Mouse (Mus musculus): ENCODE measurements around the gene Arl4a. TPM values are rescaled to one million over a fixed set of nuclear protein-coding genes. Genes with fewer than 3 reads are reported as not detected.
A peak's percentile ranks its signal among the peaks of the same experiment; 100 is the strongest.

Arl4a gene
- polyA plus RNA-seq, 1 experiment from 2014 or later, result 88.1 TPM

DNA sequence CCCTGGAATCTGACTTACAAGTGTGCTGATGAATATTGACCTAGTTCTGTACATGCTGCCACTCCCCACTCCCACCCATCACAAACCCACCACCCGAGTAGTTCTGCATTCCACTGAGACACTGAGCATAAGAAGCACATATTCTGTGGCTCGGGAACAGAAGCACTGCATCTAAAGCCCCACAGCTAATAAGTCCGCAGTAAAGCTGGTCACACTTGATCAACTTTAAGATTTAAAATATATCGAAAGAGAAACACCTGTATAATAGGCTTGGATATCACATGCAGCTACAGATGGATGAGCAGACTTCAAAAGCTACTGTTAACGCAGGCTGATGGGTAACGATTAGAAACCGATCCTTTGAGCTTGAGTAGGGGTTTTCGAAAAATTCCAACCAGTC lies 78.7 kb downstream of the Arl4a start:
- Histone ChIP-seq H3K9ac (ENCODE audit: low read depth, low read length) (no peak overlapping the region), H3K9me3 (ENCODE audit: control insufficient read depth, low read length) (no peaks in the 10 kb centered on the region), H3K4me2 (replicated peaks; ENCODE audit: low read depth, low read length) (no peak overlapping the region), H3K4me1 (replicated peaks; ENCODE audit: control insufficient read depth, insufficient read depth, low read length) (no peaks in the 10 kb centered on the region), H3K27me3 (ENCODE audit: control insufficient read depth, insufficient read depth, low read length) (no peaks in the 10 kb centered on the region), H3K27ac (ENCODE audit: low read depth, low read length) (no peak overlapping the region), H3K4me3 (ENCODE audit: low read depth, low read length) (no peak overlapping the region), H3K36me3 (ENCODE audit: control insufficient read depth, insufficient read depth, low read length) (no peaks in the 10 kb centered on the region)
- DNase-seq (ENCODE audit: low spot score), result no peak
- ATAC-seq (ENCODE audit: low FRiP score), result no peak
- 88% methylated on average over 8 of the region's 8 CpGs for WGBS

DNA sequence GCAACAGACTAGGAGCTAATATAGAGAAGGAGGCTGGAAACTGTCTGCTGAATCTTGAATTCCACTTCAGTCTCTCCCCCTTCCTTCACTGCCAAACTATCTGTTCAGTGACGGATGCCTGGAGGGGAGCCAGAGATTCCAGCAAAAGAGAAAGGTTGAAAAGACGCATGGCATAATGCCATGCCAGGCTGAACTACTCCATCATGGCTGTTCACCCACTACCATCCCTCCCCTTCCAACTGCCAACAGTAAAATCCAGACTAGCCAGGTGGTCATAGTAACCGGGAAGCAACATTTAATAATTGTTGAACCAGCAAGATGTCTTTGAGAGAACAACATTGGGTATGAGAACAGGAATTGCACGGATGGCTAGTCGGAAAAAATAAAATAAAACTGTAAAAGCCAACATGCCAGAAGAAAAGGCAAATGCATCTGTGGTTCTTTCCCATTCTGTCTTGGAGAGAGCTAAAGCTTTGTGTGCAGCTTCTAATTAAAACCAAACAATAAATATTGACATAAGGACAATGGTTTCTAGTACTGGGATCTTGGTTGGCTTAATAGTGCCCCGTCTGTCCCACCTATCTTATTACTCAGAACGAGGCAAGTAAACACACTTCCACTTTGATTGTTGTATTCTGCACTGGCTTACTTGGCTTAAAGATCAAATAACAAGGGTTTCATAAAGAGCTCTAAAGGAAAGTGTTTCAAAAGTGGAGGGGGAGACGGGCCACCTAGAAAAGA lies 79.7 kb downstream of the Arl4a start:
- no peak overlapping the region for H3K9ac ChIP-seq (ENCODE audit: low read depth, low read length)
- WGBS, result 70% methylated on average over 8 of the region's 8 CpGs
- no peaks in the 10 kb centered on the region for H3K9me3 ChIP-seq (ENCODE audit: control insufficient read depth, low read length)
- H3K27me3 ChIP-seq (ENCODE audit: control insufficient read depth, insufficient read depth, low read length), result no peaks in the 10 kb centered on the region
- no peak overlapping the region for H3K27ac ChIP-seq (ENCODE audit: low read depth, low read length)
- no peak overlapping the region for H3K4me2 ChIP-seq (replicated peaks; ENCODE audit: low read depth, low read length)
- H3K36me3 ChIP-seq (ENCODE audit: control insufficient read depth, insufficient read depth, low read length), result no peaks in the 10 kb centered on the region
- DNase-seq (ENCODE audit: low spot score), result no peak
- no peaks in the 10 kb centered on the region for H3K4me1 ChIP-seq (replicated peaks; ENCODE audit: control insufficient read depth, insufficient read depth, low read length)
- no peak overlapping the region for H3K4me3 ChIP-seq (ENCODE audit: low read depth, low read length)
- ATAC-seq (ENCODE audit: low FRiP score), result peak; percentile 25; the same call in 1 of the 2 replicates

DNA sequence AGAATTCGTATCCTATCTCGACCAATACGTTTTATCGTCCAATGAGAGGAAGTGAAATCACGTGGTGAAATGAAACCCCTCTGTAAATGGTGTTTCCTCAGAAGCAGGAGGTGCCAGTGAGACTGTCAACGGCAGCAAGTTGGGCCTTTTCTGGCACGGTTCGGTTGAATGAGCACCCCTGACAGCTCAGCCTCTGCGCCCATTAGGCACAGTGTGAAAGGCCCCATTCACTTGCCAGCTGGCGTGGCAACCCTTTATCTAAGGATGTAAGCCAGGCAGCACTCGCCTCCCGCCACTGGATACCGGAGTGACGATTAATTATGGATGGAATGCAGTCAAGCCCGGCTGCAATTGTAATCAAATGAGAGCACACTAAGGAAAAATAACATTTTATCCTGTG lies 81.4 kb downstream of the Arl4a start:
- ATAC-seq (ENCODE audit: low FRiP score) (peak; percentile 98), DNase-seq (ENCODE audit: low spot score) (peak; percentile 82)
- no peak overlapping the region for H3K9ac ChIP-seq (ENCODE audit: low read depth, low read length)
- peak overlapping the region; percentile 67 for H3K27ac ChIP-seq (ENCODE audit: low read depth, low read length)
- no peak overlapping the region for H3K4me2 ChIP-seq (replicated peaks; ENCODE audit: low read depth, low read length)
- H3K36me3 ChIP-seq (ENCODE audit: control insufficient read depth, insufficient read depth, low read length), result no peaks in the 10 kb centered on the region
- H3K4me3 ChIP-seq (ENCODE audit: low read depth, low read length), result peak overlapping the region; percentile 17
- H3K9me3 ChIP-seq (ENCODE audit: control insufficient read depth, low read length), result no peaks in the 10 kb centered on the region
- H3K27me3 ChIP-seq (ENCODE audit: control insufficient read depth, insufficient read depth, low read length), result no peaks in the 10 kb centered on the region
- WGBS, result 33% methylated on average over 15 of the region's 15 CpGs
- no peaks in the 10 kb centered on the region for H3K4me1 ChIP-seq (replicated peaks; ENCODE audit: control insufficient read depth, insufficient read depth, low read length)

Other genes starting within 250 kb of the Arl4a start
- 0.54 and 0.57 TPM in 2 replicates for gene Scin, start 96.2 kb upstream of the Arl4a start, polyA plus RNA-seq (2014; fragmentation: Nextera tagmentation; extraction: Ambion mirVana)
- 0.08 TPM in 1 of 2 replicates, not detected in the other for gene Lsmem1, start 161.5 kb upstream of the Arl4a start, polyA plus RNA-seq (2014; fragmentation: Nextera tagmentation; extraction: Ambion mirVana)
- 200 and 204 TPM in 2 replicates for gene Ifrd1, start 210.5 kb upstream of the Arl4a start, polyA plus RNA-seq (2014; fragmentation: Nextera tagmentation; extraction: Ambion mirVana)